Mouse (Mus musculus): ENCODE results near the gene Tbc1d17.

Tbc1d17 gene

DNA sequence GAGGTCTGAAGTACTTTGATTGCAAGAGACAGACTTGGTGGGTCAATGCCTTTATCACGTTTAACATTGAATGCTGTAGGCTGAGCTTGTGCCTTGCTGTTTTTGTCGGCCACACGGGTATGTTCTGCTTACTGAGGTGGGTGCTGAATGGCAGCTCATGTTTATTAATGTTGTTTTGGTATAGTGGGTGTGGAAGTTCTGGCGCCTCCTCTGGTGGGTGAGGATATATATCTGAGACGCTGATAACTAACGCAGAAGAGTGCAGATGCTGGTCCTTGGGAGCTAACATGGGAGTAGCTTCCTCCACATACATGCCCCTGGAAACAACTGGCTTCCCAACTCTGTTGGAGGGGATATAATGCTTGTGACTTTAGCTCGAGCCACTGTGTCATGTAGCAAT is 25.5 kb downstream of the Tbc1d17 start:
- no peak for DNase-seq (ENCODE audit: low spot score)

GRCm38 (mm10) chr7:44821666-44822448 is 27.0 kb downstream of the Tbc1d17 start:
- DNase-seq (ENCODE audit: low spot score): no peak

DNA sequence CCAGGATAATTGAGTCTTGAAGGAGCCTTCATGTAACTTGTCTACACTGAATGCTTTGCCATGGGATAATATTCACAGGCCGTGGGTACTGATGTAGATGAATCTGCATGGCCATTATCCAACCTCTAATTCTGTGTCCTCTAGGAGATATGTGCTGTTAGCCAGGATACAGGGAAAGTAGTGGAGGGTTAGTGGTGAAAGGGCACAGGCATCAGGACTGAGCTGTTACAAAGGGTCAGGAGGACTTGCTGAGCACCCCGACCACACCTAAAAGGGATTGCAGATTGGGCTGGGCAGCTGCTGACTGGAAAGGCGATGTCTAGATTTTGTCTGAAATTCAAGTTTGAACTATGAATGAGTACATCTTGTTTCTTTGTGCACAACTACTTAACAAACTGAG is 28.4 kb downstream of the Tbc1d17 start:
- DNase-seq (ENCODE audit: low spot score): no peak

GRCm38 (mm10) chr7:44819863-44820262 is 29.0 kb downstream of the Tbc1d17 start:
- DNase-seq (ENCODE audit: low spot score): no peak

GRCm38 (mm10) chr7:44819391-44819790 is 29.5 kb downstream of the Tbc1d17 start:
- DNase-seq (ENCODE audit: low spot score): no peak

DNA sequence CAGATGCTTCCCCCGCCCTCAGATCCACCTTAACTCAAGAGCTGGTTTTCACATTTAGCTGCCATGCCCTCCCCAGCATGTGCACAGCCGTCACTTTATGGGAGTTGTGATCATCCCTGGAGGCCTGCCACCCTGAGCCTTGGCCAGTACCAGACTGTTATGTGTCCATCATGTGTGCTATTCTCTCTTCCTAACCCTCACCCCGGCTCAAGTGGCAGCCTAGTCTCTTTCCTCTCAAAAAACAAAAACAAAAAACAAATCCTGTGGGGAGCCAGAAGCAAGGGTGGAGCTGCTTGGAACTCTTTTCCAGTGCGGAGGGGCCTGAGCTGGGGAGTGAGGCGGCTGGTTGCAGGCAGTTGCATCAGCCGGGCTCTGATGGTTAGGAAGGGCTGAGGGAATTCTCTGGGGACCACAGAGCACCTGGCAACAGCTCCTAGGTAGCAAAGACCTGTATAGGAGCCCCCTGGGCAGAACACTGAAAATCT is 30.1 kb downstream of the Tbc1d17 start:
- no peak for DNase-seq (ENCODE audit: low spot score)

- no peak for DNase-seq (ENCODE audit: low spot score)
These were observed 30.7 kb downstream of the Tbc1d17 start for GRCm38 (mm10) chr7:44818164-44818563.

DNA sequence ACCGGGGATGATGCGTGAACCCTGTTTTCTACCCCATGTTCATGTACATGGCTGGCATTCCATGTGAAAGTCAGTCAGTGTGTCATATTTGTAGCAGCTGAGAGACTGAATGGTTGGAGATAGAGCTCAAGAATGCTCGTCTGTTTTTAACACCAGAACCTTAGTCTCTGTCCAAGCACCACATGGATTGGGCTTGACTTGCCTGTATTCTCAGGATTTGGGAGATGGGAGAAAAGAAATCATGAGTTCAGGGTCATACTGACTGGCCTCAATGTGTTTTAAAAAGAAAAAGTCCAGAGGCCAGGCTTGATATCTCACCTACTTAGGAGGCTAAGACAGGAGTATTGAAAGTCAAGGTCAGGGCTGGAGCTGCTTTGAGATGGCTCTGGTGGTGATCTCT is 31.4 kb downstream of the Tbc1d17 start:
- DNase-seq (ENCODE audit: low spot score): no peak

DNA sequence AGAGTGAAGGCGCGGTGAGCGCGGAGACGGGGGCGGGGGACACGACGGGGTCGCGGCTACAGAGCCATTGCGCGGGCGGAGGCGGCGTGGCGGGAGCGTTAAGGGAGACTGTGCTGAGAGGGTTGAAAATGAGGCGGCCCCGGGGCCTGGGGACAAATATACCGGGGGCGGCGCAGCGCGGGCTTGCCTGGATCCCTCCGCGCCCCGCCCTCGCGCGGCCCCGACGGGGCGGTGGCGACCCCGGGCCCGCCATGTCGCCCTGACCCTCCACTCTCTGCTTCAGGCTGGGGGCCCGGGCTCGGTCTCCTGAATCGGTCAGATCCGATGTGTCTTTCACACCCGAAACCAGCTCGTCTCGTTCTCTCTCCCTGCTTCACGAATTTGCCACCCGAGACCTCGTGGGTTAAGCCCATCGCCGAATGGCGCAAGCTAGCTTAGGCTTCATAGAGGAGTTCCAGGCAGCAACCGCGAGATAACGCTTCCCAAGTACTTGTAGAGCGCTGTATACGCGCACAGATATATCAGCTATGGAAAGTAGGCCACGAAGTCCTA is 32.3 kb downstream of the Tbc1d17 start, which contains the start of gene Atf5:
Atf5 (minus strand) TSS at position 189 of the 552 bp plus-strand sequence.
- no peak for DNase-seq (ENCODE audit: low spot score)

GRCm38 (mm10) chr7:44815721-44816469 is 33.0 kb downstream of the Tbc1d17 start, which contains the start of the genes Nup62 and Il4i1:
TSS of gene Nup62 (plus strand) at chr7:44816088.
TSS of gene Il4i1 (plus strand) at chr7:44816387.
- peak; percentile 99 for DNase-seq (ENCODE audit: low spot score)

DNA sequence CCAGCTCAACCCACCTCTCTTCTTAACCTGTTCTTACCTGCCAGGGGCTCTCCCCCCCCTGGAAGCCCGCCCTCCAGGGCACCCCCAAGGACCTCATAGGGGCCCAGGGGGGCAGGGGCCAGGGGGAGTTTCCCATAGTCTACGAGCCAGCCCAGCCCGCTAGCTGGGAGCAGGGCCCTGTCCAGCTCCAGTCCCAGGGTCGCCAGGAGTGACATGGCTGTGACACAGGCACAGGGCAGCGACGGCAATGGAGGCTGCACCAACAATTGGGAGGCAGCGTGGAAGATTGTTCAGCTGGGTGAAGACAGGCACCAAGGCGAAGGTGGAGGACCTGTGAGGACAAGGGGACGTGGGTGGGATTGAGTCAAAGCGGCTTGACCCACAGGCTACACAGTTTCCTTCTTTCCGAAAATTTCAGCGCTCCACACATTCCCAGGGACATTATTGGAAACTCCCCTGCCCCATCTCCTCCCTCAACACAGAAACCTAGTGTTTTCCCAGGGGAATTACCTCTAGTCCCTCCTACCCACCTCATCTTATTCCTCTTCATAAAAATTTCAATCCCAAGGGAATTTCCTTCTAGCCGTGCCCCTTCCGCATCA is 33.8 kb downstream of the Tbc1d17 start:
- DNase-seq (ENCODE audit: low spot score): no peak

DNA sequence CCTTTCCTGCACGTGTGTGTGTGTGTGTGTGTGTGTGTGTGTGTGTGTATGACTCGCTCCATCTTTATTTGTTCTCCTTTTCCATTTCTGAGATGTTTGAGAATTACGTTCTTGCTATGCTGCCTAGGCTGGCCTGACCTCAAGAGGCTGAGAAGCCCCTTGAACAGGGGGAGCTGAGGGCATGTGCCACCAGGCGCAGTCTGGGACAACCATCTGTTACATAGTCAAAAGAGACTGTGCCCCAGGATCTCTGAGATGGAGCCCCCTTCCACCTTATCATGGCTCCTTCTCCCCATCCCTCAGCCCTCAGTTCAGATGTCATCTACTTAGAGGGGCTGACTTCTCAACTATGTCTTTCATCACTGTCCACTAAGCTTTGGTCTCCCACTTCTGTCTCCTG is 34.5 kb downstream of the Tbc1d17 start:
- DNase-seq (ENCODE audit: low spot score): no peak

DNA sequence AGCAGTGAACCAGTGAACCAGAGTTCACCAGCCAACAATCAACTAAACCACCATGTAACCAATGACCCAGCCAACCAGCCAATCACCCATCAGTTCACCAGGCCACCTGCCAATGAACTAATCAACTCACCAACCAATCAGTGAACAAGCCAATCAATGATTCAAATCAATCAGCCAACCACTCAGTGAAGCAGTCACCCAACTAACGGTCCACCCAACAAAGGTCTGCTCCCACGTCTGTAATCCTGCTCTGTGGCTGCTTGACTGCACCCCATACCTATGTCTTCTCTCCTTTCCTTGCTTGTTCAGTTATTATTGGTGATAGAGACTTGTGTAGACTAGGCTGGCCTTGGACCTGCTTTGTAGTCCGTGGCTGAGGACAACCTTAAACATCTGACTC is 34.9 kb downstream of the Tbc1d17 start:
- no peak for DNase-seq (ENCODE audit: low spot score)

GRCm38 (mm10) chr7:44812651-44813325 is 36.1 kb downstream of the Tbc1d17 start:
- no peak for DNase-seq (ENCODE audit: low spot score)

- no peak for DNase-seq (ENCODE audit: low spot score)
These were observed 37.9 kb downstream of the Tbc1d17 start for GRCm38 (mm10) chr7:44810819-44811557.

GRCm38 (mm10) chr7:44810365-44810764 is 38.5 kb downstream of the Tbc1d17 start:
- DNase-seq (ENCODE audit: low spot score): no peak

DNA sequence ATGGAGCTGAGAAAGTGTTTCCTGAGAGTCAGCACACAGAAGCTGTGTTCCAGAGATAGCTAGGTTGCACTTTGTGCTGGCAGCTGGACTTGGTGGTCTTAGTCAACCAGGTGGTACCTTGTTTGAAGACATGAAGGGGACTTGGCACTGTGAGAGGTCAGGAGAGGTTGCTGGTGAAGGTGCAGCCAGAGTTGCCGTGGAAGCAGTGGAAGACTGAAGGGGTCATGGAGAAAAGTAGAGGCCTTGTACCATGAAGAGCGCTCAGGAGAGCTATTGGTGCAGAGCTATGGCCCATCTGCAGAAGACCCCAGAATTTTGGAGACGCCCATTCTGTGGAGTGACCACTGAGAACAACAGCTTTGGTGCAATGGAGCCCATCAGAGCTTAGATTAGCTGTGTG is 39.4 kb downstream of the Tbc1d17 start:
- no peak for DNase-seq (ENCODE audit: low spot score)

GRCm38 (mm10) chr7:44808927-44809326 is 40.0 kb downstream of the Tbc1d17 start:
- no peak for DNase-seq (ENCODE audit: low spot score)

- DNase-seq (ENCODE audit: low spot score): peak; percentile 26
These were observed 56.1 kb downstream of the Tbc1d17 start for GRCm38 (mm10) chr7:44792781-44793180.

DNA sequence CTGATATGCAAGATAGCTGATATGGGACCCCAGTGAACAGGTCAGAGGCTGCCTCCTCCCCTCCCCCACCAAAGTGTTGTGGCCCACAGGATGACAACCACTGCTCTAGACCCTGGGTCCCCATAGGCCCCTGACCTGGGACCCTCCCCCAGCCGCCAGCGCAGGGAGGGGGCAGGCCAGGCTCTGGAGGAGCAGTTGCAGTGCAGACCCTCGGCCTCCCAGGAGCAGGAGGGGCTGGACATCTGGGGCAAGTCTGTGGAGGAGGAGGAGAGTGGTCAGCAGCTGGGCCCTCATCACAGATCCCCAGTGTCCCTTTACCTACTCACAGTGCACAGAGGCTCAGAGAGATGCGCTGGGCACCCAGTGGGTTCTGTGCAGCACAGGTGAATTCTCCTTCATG is 58.8 kb downstream of the Tbc1d17 start:
- no peak for DNase-seq (ENCODE audit: low spot score)

- DNase-seq (ENCODE audit: low spot score): no peak
These were observed 59.3 kb downstream of the Tbc1d17 start for GRCm38 (mm10) chr7:44789531-44789930.

Measured in yolk sac, embryonic 10.5 days (tissue).